In the genomic region with DNA sequence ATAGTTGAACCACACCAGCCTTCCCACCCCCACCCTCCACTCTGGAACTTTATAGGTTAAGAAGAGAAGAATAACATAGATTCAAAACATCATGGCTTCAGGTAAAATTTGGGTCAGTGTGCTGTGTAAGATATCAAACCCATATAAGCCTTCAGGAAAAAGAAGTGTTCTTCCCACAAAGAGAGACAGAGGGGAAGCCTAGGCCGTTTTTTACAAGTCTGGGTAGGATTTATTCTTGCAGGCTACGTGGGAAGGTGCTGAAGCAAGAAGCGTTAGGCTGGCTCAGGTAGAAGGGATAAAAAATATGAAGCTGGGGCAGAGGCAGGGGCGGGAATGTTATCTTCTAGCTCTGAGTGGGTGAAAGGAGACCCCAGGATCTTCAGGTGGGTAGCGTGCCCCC, we compare ENCODE assay signal across 12 mouse cellular contexts.
A peak's percentile ranks its signal among the peaks of the same experiment; 100 is the strongest.
DNase-seq lines count a peak whose midpoint lies in the region; ATAC-seq and TF ChIP-seq lines count a peak whose summit lies in the region.
"Had no signal": no experiment of that assay in that cellular context is flagged by ENCODE, and none has a peak within 500 bp of the region (broad histone marks: within the 10 kb centered on the region; RNA-seq: fewer than 3 reads in every experiment).

No protein-coding gene starts in this region.

- H3K9me3 ChIP-seq in intestine, embryonic 15.5 days = no peaks in the 10 kb centered on the region
- no peaks in the 10 kb centered on the region for H3K9me3 ChIP-seq in intestine, embryonic 16.5 days (ENCODE audit: control insufficient read depth, low read length)
- no peaks in the 10 kb centered on the region for H3K9me3 ChIP-seq in forebrain, embryonic 16.5 days (ENCODE audit: control insufficient read depth, low read length)
- H3K9me3 ChIP-seq in limb, embryonic 14.5 days (ENCODE audit: control insufficient read depth, low read length) = no peaks in the 10 kb centered on the region
- H3K9me3 ChIP-seq in stomach, embryonic 14.5 days (ENCODE audit: control insufficient read depth, low read depth, low read length) = no peaks in the 10 kb centered on the region
- H3K9me3 ChIP-seq in heart, embryonic 11.5 days (replicated peaks; ENCODE audit: control insufficient read depth, low read length) = no peaks in the 10 kb centered on the region

- 52% methylated on average over 5 of the region's 5 CpGs for WGBS in intestine, embryonic 15.5 days
- WGBS in intestine, embryonic 16.5 days = 42% methylated on average over 5 of the region's 5 CpGs
- WGBS in forebrain, embryonic 16.5 days = 17% methylated on average over 5 of the region's 5 CpGs
- 23% methylated on average over 5 of the region's 5 CpGs for WGBS in limb, embryonic 14.5 days
- 39% methylated on average over 5 of the region's 5 CpGs for WGBS in stomach, embryonic 14.5 days
- 30% methylated on average over 5 of the region's 5 CpGs for WGBS in heart, embryonic 11.5 days (ENCODE audit: insufficient replicate concordance)

- H3K4me3 ChIP-seq in intestine, embryonic 15.5 days (replicated peaks) = no peak overlapping the region
- no peak overlapping the region for H3K4me3 ChIP-seq in intestine, embryonic 16.5 days (ENCODE audit: low read length)
- H3K4me3 ChIP-seq in forebrain, embryonic 16.5 days (replicated peaks; ENCODE audit: low read length) = no peak overlapping the region
- H3K4me3 ChIP-seq in limb, embryonic 14.5 days (replicated peaks; ENCODE audit: low read length) = peak overlapping the region; percentile 13; the same call in 1 of the 2 replicates
- no peak overlapping the region for H3K4me3 ChIP-seq in stomach, embryonic 14.5 days (ENCODE audit: low read depth, low read length)
- H3K4me3 ChIP-seq in heart, embryonic 11.5 days (ENCODE audit: low read depth, low read length) = no peak overlapping the region

- H3K9ac ChIP-seq in intestine, embryonic 15.5 days = no peak overlapping the region
- no peak overlapping the region for H3K9ac ChIP-seq in intestine, embryonic 16.5 days (ENCODE audit: low read depth, low read length)
- H3K9ac ChIP-seq in forebrain, embryonic 16.5 days (replicated peaks; ENCODE audit: low read depth, low read length) = peak overlapping the region; percentile 61; the same call in 1 of the 2 replicates
- H3K9ac ChIP-seq in limb, embryonic 14.5 days (ENCODE audit: low read depth, low read length, severe bottlenecking) = no peak overlapping the region
- H3K9ac ChIP-seq in stomach, embryonic 14.5 days (replicated peaks; ENCODE audit: low read depth, low read length) = no peak overlapping the region
- no peak overlapping the region for H3K9ac ChIP-seq in heart, embryonic 11.5 days (ENCODE audit: low read depth, low read length)

- H3K27me3 ChIP-seq in intestine, embryonic 15.5 days (replicated peaks) = no peaks in the 10 kb centered on the region
- H3K27me3 ChIP-seq in intestine, embryonic 16.5 days (replicated peaks; ENCODE audit: control insufficient read depth, insufficient read depth, low read length) = no peaks in the 10 kb centered on the region
- no peaks in the 10 kb centered on the region for H3K27me3 ChIP-seq in forebrain, embryonic 16.5 days (replicated peaks; ENCODE audit: control insufficient read depth, insufficient read depth, low read length)
- no peaks in the 10 kb centered on the region for H3K27me3 ChIP-seq in limb, embryonic 14.5 days (ENCODE audit: control insufficient read depth, insufficient read depth, low read length)
- H3K27me3 ChIP-seq in stomach, embryonic 14.5 days (ENCODE audit: control insufficient read depth, insufficient read depth, low read length) = no peaks in the 10 kb centered on the region
- peaks cover 36% of the 10 kb centered on the region for H3K27me3 ChIP-seq in heart, embryonic 11.5 days (ENCODE audit: control insufficient read depth, insufficient read depth, low read length)

- ATAC-seq in intestine, embryonic 15.5 days = no peak
- no peak for ATAC-seq in intestine, embryonic 16.5 days
- no peak for ATAC-seq in forebrain, embryonic 16.5 days
- no peak for ATAC-seq in limb, embryonic 14.5 days (ENCODE audit: low FRiP score, low read depth)
- ATAC-seq in stomach, embryonic 14.5 days (ENCODE audit: insufficient number of reproducible peaks, insufficient read depth, low FRiP score, low read depth) = no peak
- ATAC-seq in heart, embryonic 11.5 days (replicated peaks; ENCODE audit: insufficient number of reproducible peaks, low FRiP score, low TSS enrichment) = no peak

- no peak overlapping the region for H3K27ac ChIP-seq in intestine, embryonic 15.5 days
- no peak overlapping the region for H3K27ac ChIP-seq in intestine, embryonic 16.5 days (ENCODE audit: low read length)
- peak overlapping the region; percentile 84 for H3K27ac ChIP-seq in forebrain, embryonic 16.5 days (ENCODE audit: low read length)
- no peak overlapping the region for H3K27ac ChIP-seq in limb, embryonic 14.5 days (replicated peaks; ENCODE audit: low read depth, low read length)
- H3K27ac ChIP-seq in stomach, embryonic 14.5 days (ENCODE audit: low read length) = no peak overlapping the region
- no peak overlapping the region for H3K27ac ChIP-seq in heart, embryonic 11.5 days (ENCODE audit: low read depth, low read length)
- H3K27ac ChIP-seq: macrophage had no signal

- H3K4me2 ChIP-seq in intestine, embryonic 15.5 days (replicated peaks) = peak overlapping the region; percentile 47; the same call in 1 of the 2 replicates
- H3K4me2 ChIP-seq in intestine, embryonic 16.5 days (ENCODE audit: low read depth, low read length) = no peak overlapping the region
- H3K4me2 ChIP-seq in forebrain, embryonic 16.5 days (ENCODE audit: low read length) = peak overlapping the region; percentile 59
- H3K4me2 ChIP-seq in limb, embryonic 14.5 days (replicated peaks; ENCODE audit: low read depth, low read length, severe bottlenecking) = peak overlapping the region; percentile 37; the same call in 1 of the 2 replicates
- H3K4me2 ChIP-seq in stomach, embryonic 14.5 days (replicated peaks; ENCODE audit: low read depth, low read length) = peak overlapping the region; percentile 42; the same call in 1 of the 2 replicates
- H3K4me2 ChIP-seq in heart, embryonic 11.5 days = no peak overlapping the region; the same call in 1 of the 2 replicates

- no peaks in the 10 kb centered on the region for H3K36me3 ChIP-seq in intestine, embryonic 15.5 days
- no peaks in the 10 kb centered on the region for H3K36me3 ChIP-seq in intestine, embryonic 16.5 days (ENCODE audit: control insufficient read depth, insufficient read depth, low read length)
- H3K36me3 ChIP-seq in forebrain, embryonic 16.5 days (ENCODE audit: control insufficient read depth, insufficient read depth) = no peaks in the 10 kb centered on the region
- no peaks in the 10 kb centered on the region for H3K36me3 ChIP-seq in limb, embryonic 14.5 days (ENCODE audit: control insufficient read depth, insufficient read depth, low read length)
- no peaks in the 10 kb centered on the region for H3K36me3 ChIP-seq in stomach, embryonic 14.5 days (ENCODE audit: control insufficient read depth, insufficient read depth, low read length)
- H3K36me3 ChIP-seq in heart, embryonic 11.5 days (ENCODE audit: control insufficient read depth, insufficient read depth, low read length) = no peaks in the 10 kb centered on the region

- DNase-seq in limb, embryonic 14.5 days (ENCODE audit: low spot score) = no peak
- no peak for DNase-seq in layer of hippocampus, postnatal 25 days (ENCODE audit: extremely low spot score in 1 of 2, low spot score in 1 of 2)
- DNase-seq in lung, postnatal 10 days = no peak
- DNase-seq: adrenal gland, adult 2 months; B cell, adult 2 months; thymus, postnatal 4 days had no signal

- H3K4me1 ChIP-seq in intestine, embryonic 15.5 days (replicated peaks) = peaks cover 13% of the 10 kb centered on the region
- H3K4me1 ChIP-seq in intestine, embryonic 16.5 days (ENCODE audit: control insufficient read depth, insufficient read depth, low read length) = peaks cover 12% of the 10 kb centered on the region
- peaks cover 38% of the 10 kb centered on the region for H3K4me1 ChIP-seq in forebrain, embryonic 16.5 days (replicated peaks; ENCODE audit: control insufficient read depth, insufficient read depth, low read length)
- peaks cover 21% of the 10 kb centered on the region for H3K4me1 ChIP-seq in limb, embryonic 14.5 days (ENCODE audit: control insufficient read depth, insufficient read depth, low read length)
- H3K4me1 ChIP-seq in stomach, embryonic 14.5 days (ENCODE audit: control insufficient read depth, insufficient read depth, low read length) = peaks cover 9% of the 10 kb centered on the region; the same call in 1 of the 2 replicates
- no peaks in the 10 kb centered on the region for H3K4me1 ChIP-seq in heart, embryonic 11.5 days (ENCODE audit: control insufficient read depth, insufficient read depth, low read length)

- TF ChIP-seq POLR2A in limb, embryonic 14.5 days (IDR thresholded peaks at IDR 0.05; ENCODE audit: borderline replicate concordance, extremely low read depth, insufficient read depth, insufficient read length) = no peak

Comparison
In these comparisons a context has a peak if more than half of its experiments do, and no peak if none do; other contexts are left out.
1. H3K4me2 ChIP-seq: peak in intestine, embryonic 15.5 days (single experiment), forebrain, embryonic 16.5 days (single experiment), limb, embryonic 14.5 days (single experiment) and stomach, embryonic 14.5 days (single experiment); none in intestine, embryonic 16.5 days (single experiment) and heart, embryonic 11.5 days (single experiment).